Mouse (Mus musculus): ENCODE results near the gene D5Ertd579e. TPM values are rescaled to one million over a fixed set of nuclear protein-coding genes. Genes with fewer than 3 reads are reported as not detected.

Gene D5Ertd579e
- 13.6 and 13.7 TPM in 2 replicates for total RNA-seq (2012; rRNA removed)
- total RNA-seq (2014; rRNA removed): 21.6 and 22.9 TPM in 2 replicates
- 23.7 and 29.4 TPM in 2 replicates for polyA plus RNA-seq (2012; ENCODE audit: insufficient read length, low read depth)

- Histone ChIP-seq H3K9ac (ENCODE audit: insufficient read depth, low read depth) (peak within 1 kb of the TSS; percentile 63), H3K4me3 (replicated peaks in 1 of 3; ENCODE audit: low read depth in 2 of 3, low read length in 2 of 3, poor library complexity in 1 of 3) (peak within 1 kb of the TSS; percentile 79 to 94 (median 79)), H3K27ac (ENCODE audit: insufficient read depth, low read depth) (peak within 1 kb of the TSS; percentile 88), H3K79me2 (replicated peaks; ENCODE audit: control insufficient read depth, extremely low read depth, insufficient read depth, poor library complexity, severe bottlenecking) (peaks cover 27% of the 10 kb centered on the region), H3K9me3 (replicated peaks; ENCODE audit: low read length) (no peaks in the 10 kb centered on the region), H3K4me2 (ENCODE audit: insufficient read depth, low read depth, poor library complexity, severe bottlenecking) (peak within 1 kb of the TSS; percentile 64), H3K4me1 (ENCODE audit: control insufficient read depth in 1 of 2, insufficient read depth in 2 of 2) (peaks cover 11 to 46% of the 10 kb centered on the region in 2 experiments), H3K27me3 (replicated peaks) (no peaks in the 10 kb centered on the region), H3K36me3 (replicated peaks in 1 of 2; ENCODE audit: control insufficient read depth in 1 of 2, insufficient read depth in 1 of 2, low read length in 1 of 2) (peaks cover 0 to 15% of the 10 kb centered on the region in 2 experiments)
- in situ Hi-C loops (cut with MboI; ENCODE audit: low pct_ligation_motif_present, low pct_unique_long_range_greater_than_20kb, low sequenced_read_pairs) (no loop called here), dilution Hi-C loops (cut with MboI; ENCODE audit: extremely low pct_ligation_motif_present, extremely low pct_unique_long_range_greater_than_20kb, low sequenced_read_pairs) (no loop called here)
- peak; percentile 82 for DNase-seq (ENCODE audit: extremely low read depth)
- TF ChIP-seq NELFE (IDR thresholded peaks at IDR 0.05; ENCODE audit: low read depth, low read length) (peak; percentile 49; the same call in 1 of the 2 replicates), MAZ (IDR thresholded peaks at IDR 0.05; ENCODE audit: low read depth, low read length) (peak; percentile 80; the same call in 1 of the 2 replicates), SMC3 (IDR thresholded peaks at IDR 0.05; ENCODE audit: low read depth, low read length) (peak; percentile 10; the same call in 1 of the 2 replicates), SIN3A (IDR thresholded peaks at IDR 0.05; ENCODE audit: low read length) (peak; percentile 86), NRF1 (IDR thresholded peaks at IDR 0.05; ENCODE audit: low read depth, low read length) (peak; percentile 61), TCF12 (IDR thresholded peaks at IDR 0.05; ENCODE audit: low read depth, low read length) (peak; percentile 78), PAX5 (IDR thresholded peaks at IDR 0.05; ENCODE audit: low read length) (no peak), ZC3H11A (IDR thresholded peaks at IDR 0.05; ENCODE audit: low read depth, low read length) (no peak), BHLHE40 (IDR thresholded peaks at IDR 0.05; ENCODE audit: low read depth, low read length) (no peak), IRF4 (IDR thresholded peaks at IDR 0.05; ENCODE audit: low read depth, low read length) (peak; percentile 61; the same call in 1 of the 2 replicates), POLR2AphosphoS2 (IDR thresholded peaks at IDR 0.05; ENCODE audit: low read depth, low read length) (no peak), ZKSCAN1 (IDR thresholded peaks at IDR 0.05; ENCODE audit: borderline replicate concordance, low read depth, low read length) (no peak), E2F4 (IDR thresholded peaks at IDR 0.05; ENCODE audit: insufficient replicate concordance, low read depth, low read length) (no peak), POLR2A (IDR thresholded peaks at IDR 0.05; ENCODE audit: low read depth, low read length) (peak; percentile 74), CHD2 (IDR thresholded peaks at IDR 0.05; ENCODE audit: low read length) (peak; percentile 60), KAT2A (IDR thresholded peaks at IDR 0.05; ENCODE audit: insufficient replicate concordance, low read length) (peak; percentile 91), MXI1 (IDR thresholded peaks at IDR 0.05; ENCODE audit: low read depth, low read length) (peak; percentile 92), MAX (IDR thresholded peaks at IDR 0.05; ENCODE audit: low read length) (peak; percentile 77), JUND (conservative IDR thresholded peaks at IDR 0.05; ENCODE audit: low read depth, low read length) (no peak), EP300 (IDR thresholded peaks at IDR 0.05; ENCODE audit: low read length) (no peak; the same call in 1 of the 2 replicates), MYC (IDR thresholded peaks at IDR 0.05; ENCODE audit: low read depth, low read length) (peak; percentile 55; the same call in 1 of the 2 replicates), ZMIZ1 (IDR thresholded peaks at IDR 0.05; ENCODE audit: low read depth, low read length) (peak; percentile 54; the same call in 1 of the 2 replicates), HCFC1 (IDR thresholded peaks at IDR 0.05; ENCODE audit: low read depth, low read length) (peak; percentile 62; the same call in 1 of the 2 replicates), RAD21 (IDR thresholded peaks at IDR 0.05; ENCODE audit: low read depth, low read length) (no peak; the same call in 1 of the 2 replicates), RCOR1 (conservative IDR thresholded peaks at IDR 0.05; ENCODE audit: low read depth, low read length) (no peak), UBTF (IDR thresholded peaks at IDR 0.05; ENCODE audit: low read depth, low read length) (peak; percentile 94), CTCF (conservative IDR thresholded peaks at IDR 0.05 in 1 of 2, IDR thresholded peaks at IDR 0.05 in 1 of 2; ENCODE audit: low read depth in 2 of 2, low read length in 2 of 2) (0 out of 4 replicates have a peak, but pooled peaks of 1 of the 2 experiments have one; percentile 7), GABPA (IDR thresholded peaks at IDR 0.05; ENCODE audit: insufficient replicate concordance, low read depth, low read length) (no peak), TBP (conservative IDR thresholded peaks at IDR 0.05; ENCODE audit: low read depth, low read length) (no peak), JUN (IDR thresholded peaks at IDR 0.05; ENCODE audit: insufficient read depth, low read depth, low read length) (no peak), MEF2A (IDR thresholded peaks at IDR 0.05; ENCODE audit: borderline replicate concordance, low read depth, low read length) (peak; percentile 75), USF1 (IDR thresholded peaks at IDR 0.05; ENCODE audit: low read depth, low read length) (no peak), ETS1 (conservative IDR thresholded peaks at IDR 0.05; ENCODE audit: low read depth, low read length) (no peak), ELF1 (IDR thresholded peaks at IDR 0.05; ENCODE audit: low read depth, low read length) (peak; percentile 56; the same call in 1 of the 2 replicates)
Observed at GRCm38 (mm10) chr5:36695461-36696231, at the start of gene D5Ertd579e. Gene D5Ertd579e (minus strand): TSS chr5:36696024.

Data from CH12.LX (cell line).